8 mouse cellular contexts compared by ENCODE assay signal in genomic region chr11:113683957-113684706, GRCm38 (mm10). TPM values are rescaled to one million over a fixed set of nuclear protein-coding genes. Genes with fewer than 3 reads are reported as not detected.
DNase-seq lines count a peak whose midpoint lies in the region; ATAC-seq and TF ChIP-seq lines count a peak whose summit lies in the region.

Gene Fam104a, minus strand, starts transcription at chr11:113684155.
Gene D11Wsu47e, plus strand, starts transcription at chr11:113684412.

- peak; percentile 77 for TF ChIP-seq EP300 in liver, embryonic 14.5 days (IDR thresholded peaks at IDR 0.05; ENCODE audit: low read depth)
- TF ChIP-seq EP300 in stomach, postnatal 0 days (optimal IDR thresholded peaks at IDR 0.05): peak; percentile 97

- H3K4me2 ChIP-seq in heart, embryonic 15.5 days: peak within 1 kb of the TSS; percentile 87
- H3K4me2 ChIP-seq in liver, embryonic 14.5 days (ENCODE audit: low read depth): peak within 1 kb of the TSS; percentile 92
- peak within 1 kb of the TSS; percentile 86 for H3K4me2 ChIP-seq in neural tube, embryonic 11.5 days (ENCODE audit: low read depth)
- peak within 1 kb of the TSS; percentile 88 for H3K4me2 ChIP-seq in stomach, postnatal 0 days (replicated peaks; ENCODE audit: low read depth)

- no peaks in the 10 kb centered on the region for H3K9me3 ChIP-seq in forebrain, embryonic 10.5 days
- H3K9me3 ChIP-seq in heart, embryonic 15.5 days (replicated peaks): no peaks in the 10 kb centered on the region
- H3K9me3 ChIP-seq in liver, embryonic 14.5 days (ENCODE audit: control insufficient read depth, low read length): no peaks in the 10 kb centered on the region
- no peaks in the 10 kb centered on the region for H3K9me3 ChIP-seq in neural tube, embryonic 11.5 days (ENCODE audit: control insufficient read depth, low read length)
- H3K9me3 ChIP-seq in stomach, postnatal 0 days (ENCODE audit: control insufficient read depth, low read length): no peaks in the 10 kb centered on the region

- ATAC-seq in CD4-positive, CD25-positive, alpha-beta regulatory T cell, adult 4 months: peak; percentile 90
- ATAC-seq in heart, embryonic 15.5 days (replicated peaks; ENCODE audit: insufficient number of reproducible peaks, insufficient read depth, low FRiP score, low read depth): peak; percentile 96
- ATAC-seq in liver, embryonic 14.5 days (ENCODE audit: insufficient read depth): peak; percentile 82
- ATAC-seq in neural tube, embryonic 11.5 days (ENCODE audit: insufficient read depth, low FRiP score, low TSS enrichment): peak; percentile 92
- ATAC-seq in stomach, postnatal 0 days (ENCODE audit: low FRiP score, low TSS enrichment): peak; percentile 95

- peaks cover 56% of the 10 kb centered on the region for H3K4me1 ChIP-seq in forebrain, embryonic 10.5 days
- peaks cover 40% of the 10 kb centered on the region for H3K4me1 ChIP-seq in heart, embryonic 15.5 days (replicated peaks)
- peaks cover 31 to 40% of the 10 kb centered on the region in 2 experiments for H3K4me1 ChIP-seq in liver, embryonic 14.5 days (replicated peaks; ENCODE audit: control insufficient read depth in 2 of 2, insufficient read depth in 2 of 2, low read length in 1 of 2)
- peaks cover 14% of the 10 kb centered on the region for H3K4me1 ChIP-seq in neural tube, embryonic 11.5 days (ENCODE audit: control insufficient read depth, insufficient read depth, low read length)
- peaks cover 3% of the 10 kb centered on the region; the same call in 1 of the 2 replicates for H3K4me1 ChIP-seq in stomach, postnatal 0 days (replicated peaks; ENCODE audit: control insufficient read depth, insufficient read depth)

- peaks cover 21% of the 10 kb centered on the region for H3K36me3 ChIP-seq in forebrain, embryonic 10.5 days (replicated peaks)
- H3K36me3 ChIP-seq in heart, embryonic 15.5 days: peaks cover 11% of the 10 kb centered on the region
- peaks cover 13% of the 10 kb centered on the region for H3K36me3 ChIP-seq in liver, embryonic 14.5 days (replicated peaks; ENCODE audit: control insufficient read depth, insufficient read depth, low read depth)
- H3K36me3 ChIP-seq in neural tube, embryonic 11.5 days (ENCODE audit: control insufficient read depth, insufficient read depth, low read length): peaks cover 6% of the 10 kb centered on the region
- H3K36me3 ChIP-seq in stomach, postnatal 0 days (ENCODE audit: control insufficient read depth, insufficient read depth, low read length): peaks cover 5% of the 10 kb centered on the region; the same call in 1 of the 2 replicates

- peak within 1 kb of the TSS; percentile 95 for H3K9ac ChIP-seq in heart, embryonic 15.5 days
- H3K9ac ChIP-seq in liver, embryonic 14.5 days (replicated peaks): peak within 1 kb of the TSS; percentile 96
- peak within 1 kb of the TSS; percentile 87 for H3K9ac ChIP-seq in neural tube, embryonic 11.5 days (ENCODE audit: low read length)
- peak within 1 kb of the TSS; percentile 92 for H3K9ac ChIP-seq in stomach, postnatal 0 days (ENCODE audit: low read length)

- DNase-seq in c-Kit-negative CD71-positive TER-119-positive erythroid progenitor cells, embryonic 14.5 days (ENCODE audit: low read depth, low spot score): peak; percentile 86
- peak; percentile 94 for DNase-seq in forebrain, embryonic 10.5 days (ENCODE audit: extremely low spot score, low spot score)
- DNase-seq in kidney, postnatal 25 days: peak; percentile 94 to 97
- peak; percentile 87 to 89 (median 88) for DNase-seq in liver, embryonic 14.5 days (ENCODE audit: low read depth in 3 of 3, low spot score in 3 of 3)
- DNase-seq in neural tube, embryonic 11.5 days (ENCODE audit: low spot score): peak; percentile 98
- DNase-seq in stomach, postnatal 0 days (ENCODE audit: low spot score): peak; percentile 96

- whole genome bisulfite sequencing in forebrain, embryonic 10.5 days: under 1% methylated on average over 73 of the region's 73 CpGs
- under 1% methylated on average over 73 of the region's 73 CpGs for WGBS in heart, embryonic 15.5 days
- WGBS in liver, embryonic 14.5 days (ENCODE audit: insufficient replicate concordance): under 1% methylated on average over 73 of the region's 73 CpGs
- under 1% methylated on average over 73 of the region's 73 CpGs for WGBS in neural tube, embryonic 11.5 days
- under 1% methylated on average over 68 of the region's 73 CpGs for WGBS in stomach, postnatal 0 days

- no peak; the same call in 1 of the 2 replicates for TF ChIP-seq CTCF in liver, embryonic 14.5 days (IDR thresholded peaks at IDR 0.05; ENCODE audit: low read depth)
- 0 out of 2 replicates have a peak, but pooled peaks have one; percentile 3 for TF ChIP-seq CTCF in stomach, postnatal 0 days (IDR thresholded peaks at IDR 0.05; ENCODE audit: low read depth)

- H3K27ac ChIP-seq in forebrain, embryonic 10.5 days: peak within 1 kb of the TSS; percentile 95
- peak within 1 kb of the TSS; percentile 98 for H3K27ac ChIP-seq in heart, embryonic 15.5 days
- peak within 1 kb of the TSS; percentile 99 for H3K27ac ChIP-seq in liver, embryonic 14.5 days
- H3K27ac ChIP-seq in neural tube, embryonic 11.5 days (ENCODE audit: low read depth, low read length): peak within 1 kb of the TSS; percentile 95
- peak within 1 kb of the TSS; percentile 97 for H3K27ac ChIP-seq in stomach, postnatal 0 days (replicated peaks)

- H3K4me3 ChIP-seq in forebrain, embryonic 10.5 days: peak within 1 kb of the TSS; percentile 90
- peak within 1 kb of the TSS; percentile 98 for H3K4me3 ChIP-seq in heart, embryonic 15.5 days
- H3K4me3 ChIP-seq in liver, embryonic 14.5 days (ENCODE audit: insufficient read depth in 1 of 2, low read depth in 2 of 2, low read length in 2 of 2): peak within 1 kb of the TSS; percentile 91 to 92
- H3K4me3 ChIP-seq in neural tube, embryonic 11.5 days (ENCODE audit: low read depth, low read length): peak within 1 kb of the TSS; percentile 91
- peak within 1 kb of the TSS; percentile 95 for H3K4me3 ChIP-seq in stomach, postnatal 0 days (ENCODE audit: low read depth, low read length)

- H3K27me3 ChIP-seq in forebrain, embryonic 10.5 days (ENCODE audit: poor library complexity, severe bottlenecking): no peaks in the 10 kb centered on the region
- H3K27me3 ChIP-seq in heart, embryonic 15.5 days: no peaks in the 10 kb centered on the region
- H3K27me3 ChIP-seq in liver, embryonic 14.5 days (ENCODE audit: control insufficient read depth, insufficient read depth, low read length): no peaks in the 10 kb centered on the region
- no peaks in the 10 kb centered on the region for H3K27me3 ChIP-seq in neural tube, embryonic 11.5 days (ENCODE audit: control insufficient read depth, insufficient read depth, low read length)
- H3K27me3 ChIP-seq in stomach, postnatal 0 days (ENCODE audit: control insufficient read depth, insufficient read depth, low read length): no peaks in the 10 kb centered on the region

RNA-seq across cellular contexts. Expression of gene Fam104a, which starts in this region (rescaled TPM):
- polyA plus RNA-seq in CD4-positive, CD25-positive, alpha-beta regulatory T cell, adult 4 months (2017; shearing (Covaris generic)): 10 to 100 TPM; 13.9 to 15.0 TPM
- polyA plus RNA-seq in forebrain, embryonic 10.5 days (2016; fragmentation: Nextera tagmentation; extraction: Ambion mirVana): 55.1 and 56.6 TPM in 2 replicates
- 33.5 and 37.9 TPM in 2 replicates for polyA plus RNA-seq in heart, embryonic 15.5 days (2015; fragmentation: Nextera tagmentation; extraction: Ambion mirVana)
- polyA plus RNA-seq in liver, embryonic 14.5 days (2012; rRNA removed): 20.6 and 25.0 TPM in 2 replicates
- 44.5 and 46.8 TPM in 2 replicates for polyA plus RNA-seq in liver, embryonic 14.5 days (2014; fragmentation: Nextera tagmentation; extraction: Ambion mirVana)
- 57.3 and 57.9 TPM in 2 replicates for polyA plus RNA-seq in neural tube, embryonic 11.5 days (2014; fragmentation: Nextera tagmentation; extraction: Ambion mirVana)
- polyA plus RNA-seq in stomach, postnatal 0 days (2015; fragmentation: Nextera tagmentation; extraction: Ambion mirVana): 34.2 and 34.3 TPM in 2 replicates

RNA-seq across cellular contexts. Expression of gene D11Wsu47e, which starts in this region (rescaled TPM):
- 10 to 100 TPM in 1 of 2 experiments, 1 to 10 TPM in 1; 8.0 to 11.3 TPM for polyA plus RNA-seq in CD4-positive, CD25-positive, alpha-beta regulatory T cell, adult 4 months (2017; shearing (Covaris generic))
- polyA plus RNA-seq in forebrain, embryonic 10.5 days (2016; fragmentation: Nextera tagmentation; extraction: Ambion mirVana): 23.8 and 26.1 TPM in 2 replicates
- polyA plus RNA-seq in heart, embryonic 15.5 days (2015; fragmentation: Nextera tagmentation; extraction: Ambion mirVana): 13.8 and 16.9 TPM in 2 replicates
- 5.8 and 8.0 TPM in 2 replicates for polyA plus RNA-seq in liver, embryonic 14.5 days (2012; rRNA removed)
- 7.8 and 9.2 TPM in 2 replicates for polyA plus RNA-seq in liver, embryonic 14.5 days (2014; fragmentation: Nextera tagmentation; extraction: Ambion mirVana)
- 24.5 and 25.5 TPM in 2 replicates for polyA plus RNA-seq in neural tube, embryonic 11.5 days (2014; fragmentation: Nextera tagmentation; extraction: Ambion mirVana)
- polyA plus RNA-seq in stomach, postnatal 0 days (2015; fragmentation: Nextera tagmentation; extraction: Ambion mirVana): 8.7 and 9.7 TPM in 2 replicates

Comparison
In these comparisons a context has a peak if more than half of its experiments do, and no peak if none do; other contexts are left out.
1. Peak in every context shown above with its lines: DNase-seq, ATAC-seq, H3K4me3 ChIP-seq and H3K27ac ChIP-seq.